In the genomic region with DNA sequence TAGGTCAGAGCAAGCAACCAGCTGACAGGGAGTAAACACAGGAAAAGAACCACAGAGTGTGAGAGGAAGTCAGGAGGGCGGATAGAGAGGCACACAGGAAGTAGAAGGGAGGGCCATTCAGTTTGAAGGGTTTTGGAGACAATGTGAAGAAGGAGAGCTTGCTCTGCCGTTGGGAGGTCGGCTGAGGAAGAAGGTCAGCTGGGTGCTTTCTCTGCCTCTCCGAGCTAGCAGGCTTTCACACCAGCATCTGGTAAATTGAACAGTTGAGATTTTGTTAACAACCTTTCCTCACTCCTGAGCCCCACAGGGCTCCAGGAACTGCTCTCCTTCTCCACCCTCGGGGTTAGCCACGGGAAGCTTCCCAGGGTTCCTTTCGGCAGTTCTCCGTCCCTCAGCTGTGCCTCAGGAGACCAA, we compare ENCODE assay signal across 8 mouse cellular contexts.
DNase-seq lines count a peak whose midpoint lies in the region; ATAC-seq and TF ChIP-seq lines count a peak whose summit lies in the region.

No protein-coding gene starts in this region.

- peak; percentile 51 for DNase-seq in G1E (ENCODE audit: low spot score)
- DNase-seq in intestine, embryonic 14.5 days (ENCODE audit: low spot score): no peak
- DNase-seq in lung, adult 2 months: peak; percentile 19
- DNase-seq in stomach, postnatal 0 days (ENCODE audit: low spot score): no peak
- DNase-seq in retina, postnatal 1 day: no peak
- no peak for DNase-seq in gastrocnemius, postnatal 10 days
- DNase-seq in gastrocnemius, postnatal 4 days (ENCODE audit: low spot score in 2 of 2): no peak

- peak; percentile 95 for ATAC-seq in G1E (ENCODE audit: extremely low read depth, insufficient number of reproducible peaks, low FRiP score, poor library complexity, severe bottlenecking)
- ATAC-seq in intestine, embryonic 14.5 days (replicated peaks; ENCODE audit: low FRiP score, low TSS enrichment, low read depth): no peak
- ATAC-seq in stomach, postnatal 0 days (ENCODE audit: low FRiP score, low TSS enrichment): peak; percentile 61; the same call in 1 of the 2 replicates

- TF ChIP-seq EP300 in stomach, postnatal 0 days (optimal IDR thresholded peaks at IDR 0.05): no peak

- H3K27ac ChIP-seq in cortical plate, adult 2 months (ENCODE audit: insufficient read depth, low read length): no peak overlapping the region
- no peak overlapping the region for H3K27ac ChIP-seq in intestine, embryonic 14.5 days (ENCODE audit: low read depth)
- 0 out of 2 replicates have a peak overlapping the region, but pooled peaks have one; percentile 8 for H3K27ac ChIP-seq in stomach, postnatal 0 days (replicated peaks)

- H3K9me3 ChIP-seq in G1E (replicated peaks): no peaks in the 10 kb centered on the region
- no peaks in the 10 kb centered on the region for H3K9me3 ChIP-seq in intestine, embryonic 14.5 days (ENCODE audit: control insufficient read depth, low read length)
- H3K9me3 ChIP-seq in stomach, postnatal 0 days (ENCODE audit: control insufficient read depth, low read length): no peaks in the 10 kb centered on the region

- no peak overlapping the region for H3K9ac ChIP-seq in intestine, embryonic 14.5 days (ENCODE audit: low read length)
- no peak overlapping the region for H3K9ac ChIP-seq in stomach, postnatal 0 days (ENCODE audit: low read length)

- 0 out of 2 replicates have a peak overlapping the region, but pooled peaks have one; percentile 22 for H3K4me2 ChIP-seq in intestine, embryonic 14.5 days (ENCODE audit: low read length)
- peak overlapping the region; percentile 17; the same call in 1 of the 2 replicates for H3K4me2 ChIP-seq in stomach, postnatal 0 days (replicated peaks; ENCODE audit: low read depth)

- no peaks in the 10 kb centered on the region; the same call in 1 of the 2 replicates for H3K27me3 ChIP-seq in G1E (ENCODE audit: insufficient read depth, low read length)
- no peaks in the 10 kb centered on the region for H3K27me3 ChIP-seq in intestine, embryonic 14.5 days (replicated peaks; ENCODE audit: control insufficient read depth, insufficient read depth, low read length)
- no peaks in the 10 kb centered on the region for H3K27me3 ChIP-seq in stomach, postnatal 0 days (ENCODE audit: control insufficient read depth, insufficient read depth, low read length)

- H3K4me1 ChIP-seq in G1E (ENCODE audit: insufficient read depth, low read depth, low read length): peaks cover 14% of the 10 kb centered on the region
- H3K4me1 ChIP-seq in cortical plate, adult 2 months (ENCODE audit: control insufficient read depth, insufficient read depth, low read length): no peaks in the 10 kb centered on the region
- H3K4me1 ChIP-seq in intestine, embryonic 14.5 days (replicated peaks; ENCODE audit: control insufficient read depth, insufficient read depth, low read length): no peaks in the 10 kb centered on the region
- H3K4me1 ChIP-seq in lung, adult 2 months (ENCODE audit: control insufficient read depth, insufficient read depth, low read length): no peaks in the 10 kb centered on the region
- no peaks in the 10 kb centered on the region for H3K4me1 ChIP-seq in stomach, postnatal 0 days (replicated peaks; ENCODE audit: control insufficient read depth, insufficient read depth)

- no peak for TF ChIP-seq POLR2A in cortical plate, adult 2 months (IDR thresholded peaks at IDR 0.05; ENCODE audit: extremely low read depth, insufficient read depth, low read length)
- TF ChIP-seq POLR2A in lung, adult 2 months (IDR thresholded peaks at IDR 0.05; ENCODE audit: borderline replicate concordance, extremely low read depth, low read depth, low read length): peak; percentile 53; the same call in 1 of the 2 replicates

- H3K36me3 ChIP-seq in G1E (replicated peaks): peaks cover 8% of the 10 kb centered on the region
- no peaks in the 10 kb centered on the region for H3K36me3 ChIP-seq in intestine, embryonic 14.5 days (ENCODE audit: control insufficient read depth, insufficient read depth, low read length)
- no peaks in the 10 kb centered on the region for H3K36me3 ChIP-seq in stomach, postnatal 0 days (ENCODE audit: control insufficient read depth, insufficient read depth, low read length)

- no peak for TF ChIP-seq CTCF in G1E (IDR thresholded peaks at IDR 0.05; ENCODE audit: low read depth, low read length)
- TF ChIP-seq CTCF in cortical plate, adult 2 months (IDR thresholded peaks at IDR 0.05; ENCODE audit: extremely low read depth, insufficient read depth, low read length): no peak
- no peak for TF ChIP-seq CTCF in lung, adult 2 months (IDR thresholded peaks at IDR 0.05; ENCODE audit: insufficient read depth, low read length)
- TF ChIP-seq CTCF in stomach, postnatal 0 days (IDR thresholded peaks at IDR 0.05; ENCODE audit: low read depth): no peak

- H3K4me3 ChIP-seq in G1E (ENCODE audit: low read depth, low read length): peak overlapping the region; percentile 69
- peak overlapping the region; percentile 23; the same call in 1 of the 2 replicates for H3K4me3 ChIP-seq in cortical plate, adult 2 months (ENCODE audit: insufficient read depth, low read length)
- no peak overlapping the region for H3K4me3 ChIP-seq in intestine, embryonic 14.5 days (ENCODE audit: low read depth, low read length)
- peak overlapping the region; percentile 79 for H3K4me3 ChIP-seq in lung, adult 2 months (replicated peaks; ENCODE audit: extremely low read depth, low read depth, low read length)
- peak overlapping the region; percentile 20; the same call in 1 of the 2 replicates for H3K4me3 ChIP-seq in stomach, postnatal 0 days (ENCODE audit: low read depth, low read length)

- WGBS in intestine, embryonic 14.5 days: 54% methylated on average over 8 of the region's 8 CpGs
- WGBS in lung, adult 2 months: 21% methylated on average over 8 of the region's 8 CpGs
- 54% methylated on average over 8 of the region's 8 CpGs for WGBS in stomach, postnatal 0 days

Comparison
In these comparisons a context has a peak if more than half of its experiments do, and no peak if none do; other contexts are left out.
1. DNase-seq: peak in G1E (single experiment) and lung, adult 2 months (single experiment); none in intestine, embryonic 14.5 days (single experiment), stomach, postnatal 0 days (single experiment), retina, postnatal 1 day (single experiment), gastrocnemius, postnatal 10 days (single experiment) and gastrocnemius, postnatal 4 days (0 of 2).